Mouse (Mus musculus): ENCODE results near the gene M1ap. TPM values are rescaled to one million over a fixed set of nuclear protein-coding genes. Genes with fewer than 3 reads are reported as not detected.

M1ap gene
- total RNA-seq (2023), result 1 to 10 TPM; 2.4 to 4.5 TPM

DNA sequence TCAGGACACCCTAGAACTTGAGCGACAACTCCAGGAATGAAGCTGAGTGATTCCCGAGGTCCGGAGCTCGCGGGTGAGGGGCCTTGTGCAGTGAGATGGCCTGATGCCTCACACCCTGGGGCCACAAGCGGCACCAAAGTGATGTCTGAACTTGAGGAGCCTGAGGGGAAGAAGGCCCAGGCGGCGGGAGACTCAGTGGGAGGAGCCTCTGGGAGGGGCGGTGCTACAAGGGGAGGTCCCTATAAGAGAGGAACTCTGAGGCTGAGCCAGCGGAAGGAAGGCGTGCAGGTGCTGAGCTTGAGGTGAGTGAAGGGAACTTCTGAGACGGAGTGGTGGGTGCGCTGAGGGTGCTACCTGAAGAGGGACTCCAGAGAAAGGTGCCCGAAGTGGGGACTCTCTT, at the start of gene M1ap:
Gene M1ap (plus strand): TSS at position 252 of the 400 bp plus-strand sequence.

DNA sequence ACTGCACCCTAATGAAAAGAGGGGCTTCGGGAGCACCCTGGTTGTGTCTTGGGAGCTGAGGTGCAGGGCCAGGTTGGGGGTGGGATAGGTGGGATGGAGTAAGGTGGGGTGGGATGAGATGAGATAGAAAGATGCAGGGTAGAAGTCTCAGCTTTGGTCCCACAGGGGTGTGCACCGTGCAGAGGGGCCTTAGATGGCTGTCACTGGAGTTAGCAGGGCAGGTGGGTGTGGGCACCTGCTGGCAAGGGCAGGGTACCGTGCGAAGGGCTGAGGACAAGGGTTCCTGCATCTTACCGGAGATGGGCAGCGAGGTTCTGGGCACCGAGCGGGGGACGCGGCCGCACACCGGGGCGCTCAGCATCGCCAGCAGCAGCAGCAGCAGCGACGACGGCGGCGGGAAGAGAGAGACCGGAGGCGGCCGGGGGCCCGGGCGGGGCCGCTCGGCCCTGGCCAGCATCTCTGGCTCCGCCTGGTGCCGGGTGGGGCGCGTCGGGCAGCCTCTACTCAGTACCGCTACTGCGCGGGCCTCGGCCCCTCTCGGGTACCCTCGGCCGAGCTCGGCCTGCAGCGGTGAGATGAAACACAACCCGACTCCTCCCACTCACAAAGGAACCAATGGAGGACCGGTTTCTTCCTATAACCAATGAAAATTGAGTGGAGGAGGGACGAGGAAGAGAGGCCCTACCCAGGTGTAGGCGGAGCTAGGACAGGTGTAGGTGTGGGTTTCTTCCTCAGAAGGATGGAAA, 7.4 kb upstream of the M1ap start, which contains the start of gene Sema4f:
Gene Sema4f (minus strand): TSS at position 603 of the 746 bp plus-strand sequence.

GRCm38 (mm10) chr6:83033249-83034185, 86.8 kb downstream of the M1ap start, which contains the start of the genes Dok1 and Loxl3:
Gene Dok1 (minus strand): TSS chr6:83033471.
Gene Loxl3 (plus strand): TSS chr6:83034173.

GRCm38 (mm10) chr6:83054074-83054851, 107.6 kb downstream of the M1ap start, which contains the start of gene Aup1:
Gene Aup1 (plus strand): TSS chr6:83054521.

GRCm38 (mm10) chr6:83054871-83055431, 108.2 kb downstream of the M1ap start, which contains the start of gene Htra2:
Gene Htra2 (minus strand): TSS chr6:83055273.

DNA sequence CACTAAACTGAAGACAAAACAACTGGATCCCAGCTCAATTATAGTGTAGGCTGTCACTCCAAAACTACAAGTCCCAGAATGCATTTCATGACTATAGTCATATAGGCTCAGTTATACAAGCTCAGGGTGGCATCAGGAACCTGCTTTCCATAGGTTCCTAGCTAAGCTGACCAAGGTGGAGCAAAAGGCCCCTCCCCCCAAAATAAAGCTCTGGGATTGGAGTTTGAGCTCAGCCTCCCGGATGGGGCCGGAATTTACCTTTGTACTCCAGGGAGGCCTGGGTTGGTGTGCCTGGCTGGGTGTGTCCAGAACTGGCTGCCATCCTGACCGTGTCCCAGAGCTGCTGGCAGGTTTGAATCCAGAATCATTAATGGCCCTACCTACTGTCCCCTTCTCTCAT, 111.1 kb downstream of the M1ap start, which contains the start of gene Dqx1:
Gene Dqx1 (plus strand): TSS at position 55 of the 400 bp plus-strand sequence.

GRCm38 (mm10) chr6:83070247-83070310, 123.4 kb downstream of the M1ap start, which contains the start of gene Tlx2:
Gene Tlx2 (minus strand): TSS chr6:83070293.

DNA sequence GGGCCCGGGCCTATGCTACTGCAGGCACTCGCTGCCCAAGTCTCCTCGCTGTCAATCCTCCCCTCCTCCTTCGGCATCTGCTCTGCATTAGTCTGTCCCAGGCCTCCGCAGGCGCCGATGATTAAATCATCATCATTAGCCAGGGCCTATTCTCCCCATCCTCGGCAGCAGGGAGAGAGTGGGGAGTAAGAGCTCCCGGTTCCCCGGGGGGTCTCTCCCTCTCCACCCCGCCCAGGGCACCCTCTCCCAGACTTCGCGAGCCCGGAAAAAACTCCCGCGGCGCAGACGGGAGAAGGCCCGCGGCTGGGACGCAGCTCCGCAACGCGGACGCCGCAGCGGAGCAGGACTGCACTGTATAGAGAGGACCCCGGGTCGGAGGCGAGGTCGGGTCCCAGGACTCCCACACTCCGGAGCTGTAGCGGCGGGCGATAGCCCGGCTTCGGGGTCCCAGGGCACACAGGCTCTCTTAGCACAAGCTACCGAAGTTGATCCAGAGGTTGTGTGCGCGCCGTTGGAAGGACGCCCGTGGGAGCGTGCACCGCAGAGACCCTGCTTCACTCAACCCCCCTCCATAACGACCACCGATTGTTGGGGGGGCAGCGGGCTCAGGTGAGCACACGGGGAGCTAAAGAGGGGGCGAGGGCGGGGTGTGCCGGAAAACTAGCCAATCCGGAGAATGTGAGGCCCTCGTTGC, 131.1 kb downstream of the M1ap start, which contains the start of gene Pcgf1:
Gene Pcgf1 (plus strand): TSS at position 240 of the 694 bp plus-strand sequence.

Other genes starting within 250 kb of the M1ap start
- gene Pole4, start 241.5 kb upstream of the M1ap start, total RNA-seq (2023), result 10 to 100 TPM; 21.0 to 28.0 TPM
- gene Hk2, start 172.4 kb upstream of the M1ap start, total RNA-seq (2023), result 10 to 100 TPM; 74.2 to 77.4 TPM
- gene Sema4f, start 7.1 kb upstream of the M1ap start, total RNA-seq (2023), result 10 to 100 TPM; 19.7 to 22.7 TPM
- 10 to 100 TPM; 24.4 to 28.8 TPM for gene Dok1, start 86.6 kb downstream of the M1ap start, total RNA-seq (2023)
- 1 to 10 TPM; 1.1 to 1.5 TPM for gene Loxl3, start 87.3 kb downstream of the M1ap start, total RNA-seq (2023)
- 100 to 1,000 TPM; 190 to 202 TPM for gene Aup1, start 107.6 kb downstream of the M1ap start, total RNA-seq (2023)
- 10 to 100 TPM; 57.4 to 60.2 TPM for gene Htra2, start 108.4 kb downstream of the M1ap start, total RNA-seq (2023)
- 1 to 10 TPM; 6.6 to 7.1 TPM for gene Dqx1, start 110.9 kb downstream of the M1ap start, total RNA-seq (2023)
- not detected for gene Tlx2, start 123.4 kb downstream of the M1ap start, total RNA-seq (2023)
- gene Pcgf1, start 131.0 kb downstream of the M1ap start, total RNA-seq (2023), result 10 to 100 TPM; 18.2 to 18.7 TPM
- gene Lbx2, start 139.5 kb downstream of the M1ap start, total RNA-seq (2023), result not detected
- gene Ccdc142, start 154.7 kb downstream of the M1ap start, total RNA-seq (2023), result 1 to 10 TPM; 2.8 to 6.6 TPM
- gene Gm42688, start 154.7 kb downstream of the M1ap start, total RNA-seq (2023), result 1 to 10 TPM; 5.3 to 6.5 TPM
- 10 to 100 TPM; 23.9 to 24.8 TPM for gene Mrpl53, start 162.1 kb downstream of the M1ap start, total RNA-seq (2023)
- gene Mogs, start 168.6 kb downstream of the M1ap start, total RNA-seq (2023), result 10 to 100 TPM; 26.2 to 35.5 TPM
- gene Wbp1, start 174.7 kb downstream of the M1ap start, total RNA-seq (2023), result 10 to 100 TPM; 34.8 to 39.7 TPM
- 10 to 100 TPM; 17.3 to 17.9 TPM for gene Ino80b, start 178.5 kb downstream of the M1ap start, total RNA-seq (2023)
- under 1 TPM; 0.33 to 0.66 TPM for gene Rtkn, start 188.6 kb downstream of the M1ap start, total RNA-seq (2023)
- under 1 TPM; 0.18 to 0.64 TPM for gene Wdr54, start 209.5 kb downstream of the M1ap start, total RNA-seq (2023)
- gene 1700003E16Rik, start 209.5 kb downstream of the M1ap start, total RNA-seq (2023), result not detected
- 100 to 1,000 TPM; 129 to 136 TPM for gene Dctn1, start 219.0 kb downstream of the M1ap start, total RNA-seq (2023)

Data from neutrophil, adult 83 days (primary cell).